Mouse (Mus musculus) neural tube, embryonic 11.5 days (tissue): ENCODE results near the gene Mpo. TPM values are rescaled to one million over a fixed set of nuclear protein-coding genes. Genes with fewer than 3 reads are reported as not detected.

Experiments used
- ATAC-seq: fragments of 200-750 bp; cut with Nextera tagmentation; 2 replicates; pipeline ENCODE4 v1.8.0; 2017; ENCODE audit warnings: moderate number of reproducible peaks, mild to moderate bottlenecking, moderate TSS enrichment, moderate library complexity; ENCODE audit not compliant: insufficient read depth, low FRiP score, low TSS enrichment
- DNase-seq: peaks from one replicate; pipeline ENCODE4 v3.0.0-alpha.2; 2015; ENCODE audit warnings: low spot score
- H3K27ac ChIP-seq: fragments of 300-500 bp; sonication (generic); 2 replicates; pipeline ENCODE4 v1.5.1; 2014; ENCODE audit warnings: low read depth, mild to moderate bottlenecking, low read length
- H3K27me3 ChIP-seq: fragments of 300-500 bp; sonication (generic); 2 replicates; pipeline ENCODE4 v1.6.1; 2014; ENCODE audit warnings: mild to moderate bottlenecking, low read length, mixed read lengths; ENCODE audit not compliant: control insufficient read depth, insufficient read depth
- H3K36me3 ChIP-seq: fragments of 300-500 bp; sonication (generic); 2 replicates; pipeline ENCODE4 v1.6.1; 2014; ENCODE audit warnings: mild to moderate bottlenecking, low read length, moderate library complexity, mixed read lengths; ENCODE audit not compliant: control insufficient read depth, insufficient read depth
- H3K4me1 ChIP-seq: fragments of 300-500 bp; sonication (generic); 2 replicates; pipeline ENCODE4 v1.6.1; 2014; ENCODE audit warnings: low read length, mixed read lengths; ENCODE audit not compliant: control insufficient read depth, insufficient read depth
- H3K4me2 ChIP-seq: fragments of 300-500 bp; sonication (generic); 2 replicates; pipeline ENCODE4 v1.6.1; 2014; ENCODE audit warnings: low read depth, mild to moderate bottlenecking, moderate library complexity
- H3K4me3 ChIP-seq: fragments of 300-500 bp; sonication (generic); 2 replicates; pipeline ENCODE4 v1.5.1; 2014; ENCODE audit warnings: low read depth, low read length
- H3K9ac ChIP-seq: fragments of 300-500 bp; sonication (generic); 2 replicates; pipeline ENCODE4 v1.6.1; 2014; ENCODE audit warnings: mild to moderate bottlenecking, low read length
- H3K9me3 ChIP-seq: fragments of 300-500 bp; sonication (generic); 2 replicates; pipeline ENCODE4 v1.6.1; 2016; ENCODE audit warnings: low read length; ENCODE audit not compliant: control insufficient read depth
- WGBS: fragments of 180-500 bp; shearing (Covaris S2); extraction: QIAGEN DNeasy Blood & Tissue Kit; methylation state at CpG from one replicate; pipeline ENCODE4 v1.1.7; 2014; 5-methylcytosine and 5-hydroxymethylcytosine counted together
- microRNA counts: library from miRNA; unstranded; fragments of <30 nt; microRNA quantifications from one replicate; lab custom pipeline; 2015
- microRNA-seq: library from miRNA; unstranded; fragments of <30 nt; microRNA quantifications from one replicate; pipeline ENCODE4, GENCODE M21; 2016
- polyA plus RNA-seq: library from polyadenylated mRNA; unstranded; fragments of >200 nt; fragmentation: Nextera tagmentation; extraction: Ambion mirVana; gene quantifications from 2 replicates; pipeline ENCODE4 v1.2.1, GENCODE M21; 2014

Gene Mpo
- polyA plus RNA-seq, 1 experiment from 2014 or later = 7.7 TPM

DNA sequence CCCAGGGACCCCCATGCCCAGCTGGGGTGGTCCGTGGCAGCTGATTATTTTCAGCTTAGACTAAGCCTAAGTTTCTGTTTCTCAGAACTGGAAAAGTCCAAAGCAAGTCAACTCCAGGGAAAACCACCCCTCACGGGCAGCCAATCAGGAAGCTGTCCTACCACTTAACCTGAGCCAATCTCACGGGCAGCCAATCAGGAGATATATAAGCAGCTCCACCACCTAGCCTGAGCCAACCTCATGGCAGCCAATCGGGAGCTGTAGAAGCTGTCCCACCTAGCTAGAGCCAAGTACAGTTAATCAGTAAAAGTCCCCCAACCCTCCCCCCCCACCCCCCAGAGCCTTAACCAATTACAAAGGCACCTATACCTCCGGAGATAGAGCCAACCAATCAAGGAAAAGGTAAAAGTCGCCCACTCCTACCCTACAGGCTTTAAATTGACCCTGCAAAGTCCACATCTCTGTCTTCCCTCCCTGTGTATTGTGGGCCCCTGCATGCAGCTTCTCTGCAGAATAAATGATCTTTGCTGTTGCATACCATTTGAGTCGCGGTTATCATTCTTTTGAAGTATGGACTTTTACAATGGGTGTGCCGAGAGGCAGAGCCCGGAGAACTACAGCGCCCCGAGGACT lies 53.7 kb downstream of the Mpo start:
- WGBS = 83% methylated on average over 12 of the region's 12 CpGs
- H3K4me1 ChIP-seq = no peaks in the 10 kb centered on the region
- H3K27ac ChIP-seq = no peak overlapping the region
- H3K27me3 ChIP-seq = no peaks in the 10 kb centered on the region
- H3K36me3 ChIP-seq = no peaks in the 10 kb centered on the region
- DNase-seq (no peak), ATAC-seq (no peak)
- no peaks in the 10 kb centered on the region for H3K9me3 ChIP-seq
- no peak overlapping the region for H3K4me3 ChIP-seq
- no peak overlapping the region for H3K9ac ChIP-seq
- H3K4me2 ChIP-seq = no peak overlapping the region

DNA sequence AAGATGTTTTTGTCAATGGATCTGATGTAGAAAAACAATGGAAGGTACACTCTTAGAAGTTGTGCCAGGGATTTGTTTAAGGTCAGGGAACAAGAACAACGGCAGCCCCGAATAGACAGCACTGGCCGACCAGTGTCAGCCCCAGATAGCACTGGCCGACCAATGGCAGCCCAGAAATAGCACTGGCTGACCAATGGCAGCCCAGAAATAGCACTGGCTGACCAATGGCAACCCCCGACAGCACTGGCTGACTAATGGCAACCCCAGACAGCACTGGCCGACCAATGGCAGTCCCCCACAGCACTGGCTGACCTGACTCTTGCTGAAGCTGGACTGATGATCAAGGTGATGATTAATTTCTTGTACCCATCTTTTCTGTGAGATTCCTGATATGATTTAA lies 54.5 kb downstream of the Mpo start:
- Histone ChIP-seq H3K4me3 (no peak overlapping the region), H3K27me3 (no peaks in the 10 kb centered on the region), H3K4me1 (no peaks in the 10 kb centered on the region; the same call in 1 of the 2 replicates), H3K27ac (no peak overlapping the region), H3K36me3 (no peaks in the 10 kb centered on the region), H3K9me3 (no peaks in the 10 kb centered on the region), H3K9ac (no peak overlapping the region), H3K4me2 (no peak overlapping the region)
- ATAC-seq (no peak), DNase-seq (peak; percentile 35)
- WGBS = 75% methylated on average over 6 of the region's 6 CpGs

DNA sequence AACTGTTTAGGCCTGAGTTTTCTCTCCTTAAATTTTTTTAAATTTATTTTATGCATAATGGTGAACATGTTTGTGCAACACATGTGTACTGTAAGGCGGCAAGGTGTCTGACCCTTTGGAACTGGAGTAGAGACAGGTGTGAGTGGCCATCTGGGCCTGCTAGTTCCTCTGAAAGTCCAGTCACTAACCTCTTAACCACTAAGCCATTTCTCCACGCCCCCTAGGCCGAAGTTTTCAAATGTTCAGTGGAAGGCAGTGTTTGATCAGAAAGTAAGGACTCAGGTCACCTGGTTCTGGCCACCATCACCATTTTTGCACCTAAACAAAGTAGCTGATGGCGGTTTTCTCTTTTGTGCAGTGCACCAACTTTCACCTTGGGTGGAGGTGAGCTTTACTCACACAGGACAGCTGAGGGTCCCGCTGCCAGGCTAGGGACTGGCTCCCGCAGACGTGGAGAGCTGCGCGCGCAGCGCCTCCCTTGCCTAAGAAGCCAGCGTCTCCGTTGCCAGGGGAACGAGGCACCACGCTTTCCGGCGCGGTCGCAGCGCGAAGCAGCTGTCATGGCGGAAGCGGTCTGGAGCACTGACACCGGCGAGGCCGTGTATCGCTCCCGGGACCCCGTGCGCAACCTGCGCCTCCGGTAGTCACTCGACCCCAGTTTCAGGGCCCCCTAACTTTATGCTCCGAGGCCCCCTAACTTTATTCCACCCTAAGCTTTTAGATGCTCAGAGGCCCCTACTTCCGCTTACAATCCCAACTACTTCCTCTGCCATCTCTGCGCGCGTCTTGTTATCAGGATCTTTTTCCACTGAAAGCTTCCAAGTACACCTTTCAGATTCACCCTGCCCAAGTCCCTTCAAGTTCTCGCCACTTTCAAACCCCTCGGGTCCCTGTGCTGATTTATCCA lies 59.6 kb downstream of the Mpo start, which contains the start of gene Mks1:
TSS of gene Mks1 (plus strand) at position 526 of the 907 bp plus-strand sequence.
- Histone ChIP-seq H3K9me3 (no peaks in the 10 kb centered on the region), H3K4me1 (peaks cover 4% of the 10 kb centered on the region), H3K27me3 (no peaks in the 10 kb centered on the region), H3K4me3 (peak within 1 kb of the TSS; percentile 58), H3K27ac (no peak within 1 kb of the TSS), H3K9ac (peak within 1 kb of the TSS; percentile 69), H3K4me2 (peak within 1 kb of the TSS; percentile 76), H3K36me3 (no peaks in the 10 kb centered on the region)
- DNase-seq (peak; percentile 97), ATAC-seq (peak; percentile 60)
- 6% methylated on average over 40 of the region's 40 CpGs for WGBS

DNA sequence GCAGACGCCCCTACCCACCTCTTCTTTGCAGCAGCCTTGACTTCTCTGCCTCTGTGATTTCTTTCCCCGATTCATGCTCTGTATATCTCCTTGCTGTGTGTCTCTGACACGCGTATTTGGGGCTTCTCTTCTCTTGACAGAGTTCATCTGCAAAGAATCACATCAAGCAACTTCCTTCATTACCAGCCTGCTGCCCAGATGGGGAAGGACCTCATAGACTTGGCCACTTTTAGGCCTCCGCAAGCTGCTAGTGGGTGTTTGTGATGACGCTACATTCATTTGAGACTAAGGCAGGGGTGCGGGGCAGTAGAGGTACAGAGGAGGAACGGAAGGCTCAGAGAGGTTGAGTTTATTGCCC lies 60.2 kb downstream of the Mpo start:
- Histone ChIP-seq H3K36me3 (no peaks in the 10 kb centered on the region), H3K27me3 (no peaks in the 10 kb centered on the region), H3K4me1 (peaks cover 4% of the 10 kb centered on the region), H3K4me3 (peak overlapping the region; percentile 58), H3K9me3 (no peaks in the 10 kb centered on the region), H3K27ac (no peak overlapping the region), H3K9ac (peak overlapping the region; percentile 69), H3K4me2 (peak overlapping the region; percentile 76)
- ATAC-seq (no peak), DNase-seq (no peak)
- 42% methylated on average over 8 of the region's 8 CpGs for WGBS

MicroRNAs encoded within 50 kb of the gene (microRNA counts, 519-probe panel; counts per million panel counts)
- 4,356 counts per million, percentile 80 among the panel's probes with 10 or more counts for microRNA mmu-miR-142-3p (lab: Ali Mortazavi, UCI)
- 171 counts per million, percentile 57 among the panel's probes with 10 or more counts for microRNA mmu-miR-142-5p (lab: Ali Mortazavi, UCI)

Small RNAs within 50 kb of the gene (microRNA-seq; reads per million reads assigned to microRNA genes)
- gene Mir142 = not detected
- not detected for gene Mir142b

Other genes with a start within 250 kb of the Mpo start
- gene Gm11492, start 226.9 kb upstream of the Mpo start, polyA plus RNA-seq = not detected in 2 replicates
- 8.0 and 8.8 TPM in 2 replicates for gene Sept4, start 224.7 kb upstream of the Mpo start, polyA plus RNA-seq
- gene Mtmr4, start 201.4 kb upstream of the Mpo start, polyA plus RNA-seq = 84.9 and 95.9 TPM in 2 replicates
- gene Hsf5, start 176.4 kb upstream of the Mpo start, polyA plus RNA-seq = 0.18 and 0.24 TPM in 2 replicates
- 0.64 and 1.2 TPM in 2 replicates for gene Rnf43, start 130.9 kb upstream of the Mpo start, polyA plus RNA-seq
- 155 and 162 TPM in 2 replicates for gene Supt4a, start 56.0 kb upstream of the Mpo start, polyA plus RNA-seq
- 5.4 and 6.0 TPM in 2 replicates for gene Tspoap1, start 33.0 kb upstream of the Mpo start, polyA plus RNA-seq
- 0.20 and 0.58 TPM in 2 replicates for gene Lpo, start 34.7 kb downstream of the Mpo start, polyA plus RNA-seq
- 11.6 and 12.2 TPM in 2 replicates for gene Mks1, start 59.6 kb downstream of the Mpo start, polyA plus RNA-seq
- gene Epx, start 82.0 kb downstream of the Mpo start, polyA plus RNA-seq = 0.08 TPM in 1 of 2 replicates, not detected in the other
- not detected in 2 replicates for gene Olfr462, start 98.7 kb downstream of the Mpo start, polyA plus RNA-seq
- gene Olfr463, start 103.8 kb downstream of the Mpo start, polyA plus RNA-seq = not detected in 2 replicates
- not detected in 2 replicates for gene Olfr464, start 127.4 kb downstream of the Mpo start, polyA plus RNA-seq
- gene Dynll2, start 194.0 kb downstream of the Mpo start, polyA plus RNA-seq = 22.9 and 25.7 TPM in 2 replicates